Mouse (Mus musculus) T-helper 17 cell (primary cell): ENCODE data around the gene Itih2.

Experiments used
- in situ Hi-C, 2 experiments: fragments of 300-600 bp; cut with MboI, MseI; formaldehyde crosslinking; loops; 1 replicate in 1 of 2; 2 replicates in 1 of 2; pipeline ENCODE4 v1.15.1; 2025; ENCODE audit warnings: high pct_unique_total_duplicates in 2 of 2

Gene Itih2

GRCm38 (mm10) chr2:10131296-10131695, at the start of gene Itih2:
Gene Itih2, minus strand, starts transcription at chr2:10131396.
- in situ Hi-C loops, result no loop called here

DNA sequence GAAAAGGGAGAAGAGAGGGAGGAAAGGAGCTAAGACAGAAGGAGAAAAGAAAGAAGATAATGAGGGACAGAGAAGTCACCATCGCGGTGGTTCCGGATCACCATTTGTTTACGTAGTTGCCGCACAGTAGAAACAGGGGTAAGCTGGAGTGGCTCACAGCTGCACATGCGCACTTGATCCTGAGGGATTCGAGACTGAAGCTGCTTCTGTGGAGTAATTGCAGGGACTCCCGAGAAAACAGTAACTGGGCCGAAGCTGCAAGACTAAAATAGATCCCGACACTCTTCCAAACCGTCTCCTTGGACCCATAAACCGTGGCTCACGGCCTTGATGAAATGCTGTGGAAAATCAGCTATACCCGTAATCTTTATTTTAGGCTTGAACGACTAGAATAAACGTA, 38.8 kb upstream of the Itih2 start:
- in situ Hi-C loops, result no loop called here

DNA sequence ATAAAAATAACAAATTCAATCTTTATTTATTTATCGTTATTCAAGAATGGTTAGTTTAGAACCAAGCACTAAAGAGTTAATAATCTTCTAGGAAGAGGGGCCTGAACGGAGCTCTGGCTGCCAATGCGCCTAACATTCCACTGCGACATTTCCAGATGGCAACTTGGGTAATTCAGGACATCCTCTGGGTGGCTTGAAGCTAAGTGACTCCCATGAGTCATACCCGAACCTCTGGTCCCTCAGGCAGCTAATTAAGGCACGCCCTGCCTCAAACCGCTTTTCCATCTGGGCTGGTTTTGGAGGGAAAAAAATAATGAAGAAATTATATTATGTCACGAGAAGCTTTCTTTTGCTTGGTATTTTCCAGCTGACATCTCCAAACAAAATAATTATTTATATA, 36.8 kb upstream of the Itih2 start:
- in situ Hi-C loops, result no loop called here

DNA sequence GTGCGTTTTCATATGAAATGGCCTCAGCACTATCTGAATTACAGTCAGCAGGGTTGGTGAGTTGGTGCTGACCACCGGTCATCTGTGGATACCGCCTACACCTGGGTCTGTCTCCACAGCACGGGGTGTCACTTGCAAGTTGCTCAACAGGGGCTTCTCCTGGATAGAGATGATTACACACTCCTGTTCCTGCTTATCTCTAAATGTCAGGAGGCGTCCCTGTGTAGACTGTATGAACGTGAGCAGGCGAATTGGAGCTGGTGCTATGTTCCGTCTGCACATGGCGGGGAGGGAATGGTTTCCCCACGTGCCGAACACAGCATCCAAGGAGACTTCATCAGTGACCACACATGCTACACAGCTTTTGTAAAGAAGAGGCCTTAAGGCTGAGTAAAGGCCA, 36.1 kb upstream of the Itih2 start:
- in situ Hi-C loops, result no loop called here

- in situ Hi-C loops, result no loop called here
Observed at GRCm38 (mm10) chr2:10166635-10167034, 35.4 kb upstream of the Itih2 start.

DNA sequence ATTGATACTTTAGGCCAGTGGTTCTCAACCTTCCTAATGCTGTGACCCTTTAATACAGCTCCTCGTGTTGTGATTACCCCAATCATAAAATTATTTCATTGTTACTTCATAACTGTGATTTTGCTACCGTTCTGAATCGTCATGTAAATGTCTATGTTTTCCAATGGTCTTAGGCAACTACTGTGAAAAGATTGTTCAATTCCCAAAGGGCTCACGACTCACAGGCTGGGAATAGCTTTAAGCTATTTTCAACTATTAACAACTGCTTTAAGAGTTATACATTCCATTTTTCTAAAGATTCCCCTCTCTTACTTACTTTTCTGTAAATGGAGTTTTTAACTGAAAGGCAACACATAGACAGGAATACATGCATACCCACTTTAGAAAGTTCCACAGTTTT, 30.8 kb upstream of the Itih2 start:
- in situ Hi-C loops, result no loop called here

- in situ Hi-C loops, result no loop called here
Observed at GRCm38 (mm10) chr2:10157184-10157583, 26.0 kb upstream of the Itih2 start.

- in situ Hi-C loops, result no loop called here
Observed at GRCm38 (mm10) chr2:10153201-10154075, 22.2 kb upstream of the Itih2 start, which contains the start of gene Itih5. Gene Itih5, plus strand, starts transcription at chr2:10153571.

DNA sequence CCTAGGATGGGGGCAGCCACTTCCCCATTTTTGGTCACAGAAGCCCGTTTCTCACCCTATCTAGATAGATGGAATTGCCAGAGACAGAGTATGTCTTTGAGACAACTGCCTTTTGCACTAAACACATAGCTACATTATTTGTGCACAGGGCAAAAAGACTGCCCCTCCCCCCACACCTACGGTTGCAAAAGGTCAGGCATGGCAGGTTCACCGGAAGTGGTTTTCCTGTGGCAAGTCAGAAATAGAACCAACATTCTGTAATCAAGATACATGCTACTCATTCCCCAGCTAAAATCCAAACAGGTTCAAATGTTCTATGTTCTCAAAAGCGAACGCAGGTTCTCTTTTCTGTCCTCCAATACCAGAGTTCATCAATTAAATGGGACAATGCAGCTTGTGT, 21.4 kb upstream of the Itih2 start:
- in situ Hi-C loops, result no loop called here

DNA sequence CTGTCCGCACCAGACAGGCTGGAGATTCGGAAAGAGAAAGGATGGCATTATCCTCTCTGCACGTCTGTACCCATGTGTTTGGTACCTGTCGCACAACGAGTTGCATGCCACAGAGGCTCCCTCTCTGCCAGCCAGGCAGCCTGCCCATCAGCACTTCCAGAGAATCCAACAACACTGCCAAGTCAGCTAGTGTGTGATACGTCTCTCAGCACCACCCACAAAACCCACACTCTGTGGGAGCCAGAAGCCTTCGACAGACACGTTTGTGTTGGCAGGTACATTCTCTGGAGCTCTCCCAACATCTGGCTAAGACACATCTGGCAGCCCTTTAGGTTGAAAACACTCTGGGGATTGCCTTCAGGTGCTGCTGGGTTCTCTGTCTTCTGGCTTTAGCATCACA, 16.0 kb upstream of the Itih2 start:
- in situ Hi-C loops, result no loop called here

DNA sequence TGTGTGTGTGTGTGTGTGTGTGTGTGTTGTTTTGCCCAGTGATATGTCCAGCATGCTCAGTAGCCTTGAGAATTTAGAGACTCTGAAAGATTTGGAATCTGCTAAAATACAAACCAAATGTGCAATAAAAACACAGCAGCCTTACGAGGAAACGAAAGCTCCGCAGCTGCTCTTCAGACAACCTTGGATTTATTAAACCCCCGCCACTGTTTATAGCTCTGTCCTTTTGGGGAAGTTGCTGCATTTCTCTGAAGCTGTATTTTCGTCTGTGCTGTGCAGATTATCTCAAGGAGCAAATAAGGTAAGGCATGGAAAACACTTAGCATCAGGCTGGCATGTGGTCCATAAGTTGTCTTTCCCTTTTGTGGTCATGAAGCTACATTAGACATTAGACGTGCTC, 14.3 kb upstream of the Itih2 start:
- in situ Hi-C loops, result no loop called here

DNA sequence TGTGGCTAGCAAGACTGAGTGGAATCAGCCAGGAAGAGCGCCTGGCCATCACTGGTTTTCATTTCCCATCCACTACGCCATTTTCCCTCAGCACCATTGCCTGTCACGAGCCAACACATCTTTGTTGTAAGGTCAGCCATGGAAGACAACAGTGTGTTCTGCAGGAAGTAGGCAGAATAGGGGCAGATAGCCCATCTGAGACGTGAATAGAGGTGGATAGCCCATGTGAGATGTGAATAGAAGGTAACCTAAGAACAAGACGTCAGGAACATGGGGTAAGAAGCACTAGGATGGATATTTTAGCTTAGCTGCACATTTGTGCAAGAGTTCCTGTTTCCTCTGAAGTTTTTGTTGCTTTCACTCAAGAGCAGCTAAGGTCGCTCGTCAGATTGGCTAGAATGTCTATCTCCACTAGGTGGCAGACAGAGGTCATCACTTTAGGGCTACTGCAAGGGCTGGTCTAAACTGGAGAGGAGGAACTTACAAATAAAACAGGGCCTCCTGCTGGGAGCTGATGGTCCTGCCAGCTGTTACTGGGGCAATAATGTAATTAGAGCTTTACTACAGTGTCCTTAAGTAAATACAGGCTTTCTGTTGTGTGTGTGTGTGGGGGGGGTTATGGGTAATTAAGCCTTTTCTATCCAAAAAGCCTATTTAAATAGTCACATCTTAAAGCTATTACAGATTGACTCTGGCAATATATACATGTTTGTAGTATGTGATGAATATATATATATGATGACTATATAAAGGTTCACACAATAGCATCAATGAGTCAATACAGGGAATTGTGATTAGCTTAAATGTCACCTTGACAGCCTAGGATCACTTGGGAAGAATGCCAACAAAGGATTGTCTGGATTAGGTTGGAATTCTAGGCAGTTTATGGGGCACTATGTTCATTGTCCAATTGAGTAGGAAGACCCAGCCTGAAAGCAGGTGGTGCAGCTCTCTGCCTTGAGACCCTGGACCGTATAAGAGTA, 11.6 kb upstream of the Itih2 start:
- in situ Hi-C loops, result no loop called here

- in situ Hi-C loops, result no loop called here
Observed at GRCm38 (mm10) chr2:10140456-10140855, 9.3 kb upstream of the Itih2 start.

GRCm38 (mm10) chr2:10137320-10137719, 6.1 kb upstream of the Itih2 start:
- in situ Hi-C loops, result loop anchor here in 1 of 2 experiments (5.0 kb wide), 1 partner anchor 155 kb away; no protein-coding TSS in a partner anchor

- in situ Hi-C loops, result no loop called here
Observed at GRCm38 (mm10) chr2:10133941-10134340, 2.7 kb upstream of the Itih2 start.

GRCm38 (mm10) chr2:10132128-10132527, 932 bp upstream of the Itih2 start:
- in situ Hi-C loops, result no loop called here

GRCm38 (mm10) chr2:10130341-10130990, 730 bp downstream of the Itih2 start:
- in situ Hi-C loops, result no loop called here

DNA sequence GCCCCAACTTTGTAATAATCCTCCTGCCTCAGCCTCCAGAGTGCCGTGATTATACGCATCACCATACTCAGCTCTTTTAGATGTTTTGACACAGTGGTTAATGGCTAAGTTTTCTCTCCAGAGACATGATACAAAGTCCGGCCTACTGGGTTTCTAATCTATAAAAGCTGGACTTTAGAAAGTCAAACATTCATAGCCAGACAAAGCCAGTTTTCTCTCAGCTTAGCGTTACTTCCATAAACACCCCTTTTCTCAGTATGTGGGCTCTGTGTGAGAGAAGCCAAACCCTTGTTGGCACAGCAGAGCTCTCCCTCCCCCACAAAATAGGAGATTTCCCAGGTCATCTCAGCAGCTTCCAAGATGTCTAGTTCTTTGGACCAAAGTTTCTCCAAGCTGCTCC, 2.6 kb downstream of the Itih2 start:
- in situ Hi-C loops, result no loop called here

DNA sequence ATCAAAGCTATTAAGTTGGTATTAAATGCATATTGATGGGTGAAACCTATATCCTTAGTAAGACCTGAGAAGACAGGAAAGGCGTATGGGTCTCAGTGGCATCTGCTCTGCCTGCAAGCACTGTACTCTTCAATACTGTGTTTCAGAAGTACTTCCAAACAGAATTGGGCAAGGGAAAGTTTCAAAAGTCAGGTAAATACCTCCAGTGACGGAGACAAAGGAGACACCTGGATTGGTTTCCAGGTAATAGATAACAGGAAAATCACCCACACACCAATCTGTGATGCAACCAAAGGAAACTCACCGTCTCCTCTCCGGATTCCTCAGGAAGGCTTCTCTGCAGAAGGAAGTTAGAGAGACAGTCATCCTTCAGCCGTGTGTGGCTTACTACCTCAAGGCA, 3.7 kb downstream of the Itih2 start:
- in situ Hi-C loops, result no loop called here

- in situ Hi-C loops, result no loop called here
Observed at GRCm38 (mm10) chr2:10126122-10126521, 5.1 kb downstream of the Itih2 start.

DNA sequence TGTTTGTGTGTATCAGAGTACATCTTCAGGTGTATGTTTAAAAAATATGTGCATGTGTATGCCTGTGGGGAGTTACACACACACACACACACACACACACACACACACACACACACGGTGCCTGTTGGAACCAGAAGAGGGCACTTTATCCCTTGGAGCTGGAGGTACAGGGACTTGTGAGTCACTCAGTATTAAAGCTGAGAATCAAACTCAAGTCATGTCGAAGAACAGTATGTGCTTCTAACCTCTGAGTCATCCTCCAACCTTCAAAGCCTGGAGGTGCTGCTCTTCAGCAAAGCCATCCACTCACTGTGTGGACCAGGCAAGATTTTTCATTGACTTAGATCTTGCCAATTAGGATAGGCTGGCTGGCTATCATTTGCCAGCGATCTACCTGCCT, 9.4 kb downstream of the Itih2 start:
- in situ Hi-C loops, result no loop called here

DNA sequence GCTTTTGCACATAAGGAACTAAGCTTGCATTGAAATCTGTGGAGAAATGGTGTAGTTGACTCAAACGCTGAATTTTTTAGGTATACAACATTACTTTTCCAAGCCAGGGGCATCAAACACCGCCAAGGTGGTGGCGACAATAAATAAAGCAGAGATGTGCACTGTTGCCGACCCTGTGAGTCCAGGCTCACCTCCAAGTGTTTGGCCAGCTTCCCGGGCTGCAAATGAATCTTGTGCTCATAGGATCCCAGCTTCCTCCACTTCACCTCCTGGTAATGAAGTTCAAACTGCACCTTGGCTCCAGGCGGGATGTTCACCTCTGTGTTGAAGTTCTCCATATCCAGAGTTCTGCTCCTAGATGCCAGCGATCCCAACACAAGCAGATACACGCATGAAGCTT, 11.9 kb downstream of the Itih2 start:
- in situ Hi-C loops, result no loop called here
